In genomic region chr3:6675354-6675753, GRCm38 (mm10) we compare ENCODE assay signal across 10 mouse cellular contexts. TPM values are rescaled to one million over a fixed set of nuclear protein-coding genes. Genes with fewer than 3 reads are reported as not detected.
DNase-seq lines count a peak whose midpoint lies in the region; ATAC-seq and TF ChIP-seq lines count a peak whose summit lies in the region.
"Had no signal": no experiment of that assay in that cellular context is flagged by ENCODE, and none has a peak within 500 bp of the region (broad histone marks: within the 10 kb centered on the region; RNA-seq: fewer than 3 reads in every experiment).

No protein-coding gene starts in this region.

- H3K4me1 ChIP-seq in midbrain, embryonic 11.5 days (ENCODE audit: control insufficient read depth, insufficient read depth, low read length), result no peaks in the 10 kb centered on the region
- no peaks in the 10 kb centered on the region for H3K4me1 ChIP-seq in midbrain, embryonic 10.5 days
- no peaks in the 10 kb centered on the region for H3K4me1 ChIP-seq in forebrain, embryonic 16.5 days (replicated peaks; ENCODE audit: control insufficient read depth, insufficient read depth, low read length)

- peak; percentile 20; the same call in 1 of the 2 replicates for TF ChIP-seq CTCF in gastrocnemius, adult 2 months (IDR thresholded peaks at IDR 0.05)

- H3K9me3 ChIP-seq in midbrain, embryonic 11.5 days (ENCODE audit: control insufficient read depth, low read length), result no peaks in the 10 kb centered on the region
- H3K9me3 ChIP-seq in midbrain, embryonic 10.5 days (replicated peaks), result no peaks in the 10 kb centered on the region
- no peaks in the 10 kb centered on the region for H3K9me3 ChIP-seq in forebrain, embryonic 16.5 days (ENCODE audit: control insufficient read depth, low read length)

- H3K27me3 ChIP-seq in midbrain, embryonic 11.5 days (ENCODE audit: control insufficient read depth, insufficient read depth, low read length), result no peaks in the 10 kb centered on the region
- no peaks in the 10 kb centered on the region for H3K27me3 ChIP-seq in midbrain, embryonic 10.5 days (ENCODE audit: low read depth, poor library complexity, severe bottlenecking)
- no peaks in the 10 kb centered on the region for H3K27me3 ChIP-seq in forebrain, embryonic 16.5 days (replicated peaks; ENCODE audit: control insufficient read depth, insufficient read depth, low read length)

- 0 out of 2 replicates have a peak, but pooled peaks have one; percentile 66 for ATAC-seq in midbrain, embryonic 11.5 days (ENCODE audit: low FRiP score)
- peak; percentile 82 for ATAC-seq in forebrain, embryonic 16.5 days
- ATAC-seq in activated CD4-positive, CD25-positive, alpha-beta regulatory T cell, adult 4 months, result no peak

- no peaks in the 10 kb centered on the region for H3K36me3 ChIP-seq in midbrain, embryonic 11.5 days (ENCODE audit: control insufficient read depth, insufficient read depth, low read length)
- H3K36me3 ChIP-seq in midbrain, embryonic 10.5 days, result no peaks in the 10 kb centered on the region
- no peaks in the 10 kb centered on the region for H3K36me3 ChIP-seq in forebrain, embryonic 16.5 days (ENCODE audit: control insufficient read depth, insufficient read depth)

- intact Hi-C loops in gastrocnemius, adult 2 months (cut with DNase I), result no loop called here
- intact Hi-C loops in gastrocnemius, postnatal 14 days (cut with DNase I; ENCODE audit: low total_unique reads), result no loop called here

- no peak overlapping the region for H3K9ac ChIP-seq in midbrain, embryonic 11.5 days (ENCODE audit: low read length)
- no peak overlapping the region for H3K9ac ChIP-seq in forebrain, embryonic 16.5 days (replicated peaks; ENCODE audit: low read depth, low read length)

- no peak overlapping the region for H3K27ac ChIP-seq in gastrocnemius, adult 2 months
- no peak overlapping the region for H3K27ac ChIP-seq in midbrain, embryonic 11.5 days (ENCODE audit: low read depth, low read length)
- no peak overlapping the region for H3K27ac ChIP-seq in midbrain, embryonic 10.5 days (replicated peaks)
- H3K27ac ChIP-seq in forebrain, embryonic 16.5 days (ENCODE audit: low read length), result no peak overlapping the region

- no peak overlapping the region for H3K4me2 ChIP-seq in midbrain, embryonic 11.5 days
- no peak overlapping the region for H3K4me2 ChIP-seq in forebrain, embryonic 16.5 days (ENCODE audit: low read length)

- no peak overlapping the region for H3K4me3 ChIP-seq in gastrocnemius, adult 2 months
- no peak overlapping the region for H3K4me3 ChIP-seq in midbrain, embryonic 11.5 days (ENCODE audit: low read depth, low read length)
- no peak overlapping the region for H3K4me3 ChIP-seq in midbrain, embryonic 10.5 days
- H3K4me3 ChIP-seq in forebrain, embryonic 16.5 days (replicated peaks; ENCODE audit: low read length), result no peak overlapping the region

- no peak for DNase-seq in gastrocnemius, adult 2 months
- DNase-seq in gastrocnemius, postnatal 14 days, result no peak
- DNase-seq in midbrain, embryonic 11.5 days (ENCODE audit: low spot score, missing footprints), result no peak
- DNase-seq in midbrain, embryonic 10.5 days (ENCODE audit: low spot score), result no peak
- DNase-seq in retina, postnatal 7 days (ENCODE audit: low read depth, low spot score), result peak; percentile 3
- DNase-seq in cerebellum, adult 9-10 months, result no peak

- WGBS in midbrain, embryonic 11.5 days, result 65% methylated on average over 3 of the region's 3 CpGs
- 64% methylated on average over 3 of the region's 3 CpGs for WGBS in midbrain, embryonic 10.5 days
- WGBS in forebrain, embryonic 16.5 days, result 50% methylated on average over 3 of the region's 3 CpGs

RNA-seq across cellular contexts. Expression of gene 1700008P02Rik, which starts 55.1 kb away (rescaled TPM):
- not detected for total RNA-seq in gastrocnemius, adult 2 months (2021)
- total RNA-seq in gastrocnemius, postnatal 14 days (2021), result not detected
- not detected in 2 replicates for polyA plus RNA-seq in midbrain, embryonic 11.5 days (2014; fragmentation: Nextera tagmentation; extraction: Ambion mirVana)
- polyA plus RNA-seq in midbrain, embryonic 10.5 days (2016; fragmentation: Nextera tagmentation; extraction: Ambion mirVana), result not detected in 2 replicates
- polyA plus RNA-seq in forebrain, embryonic 16.5 days (2015; fragmentation: Nextera tagmentation; extraction: Ambion mirVana), result not detected in 2 replicates
- polyA plus RNA-seq in activated CD4-positive, CD25-positive, alpha-beta regulatory T cell, adult 4 months (2017; shearing (Covaris generic)), result not detected
- total RNA-seq: granulocyte monocyte progenitor cell, adult 5-6 weeks had no signal
- polyA plus RNA-seq: lung, embryonic 16.5 days had no signal
